Mouse (Mus musculus) kidney, embryonic 15.5 days (tissue): ENCODE data around the gene Dis3. TPM values are rescaled to one million over a fixed set of nuclear protein-coding genes. Genes with fewer than 3 reads are reported as not detected.

ENCODE experiments used
- ATAC-seq: fragments of 200-750 bp; cut with Nextera tagmentation; replicated peaks from 2 replicates; pipeline ENCODE4 v1.8.0; 2017; ENCODE audit warnings: moderate TSS enrichment; ENCODE audit not compliant: low FRiP score
- H3K27ac ChIP-seq: fragments of 300-500 bp; sonication (generic); 2 replicates; pipeline ENCODE4 v1.5.1; 2015; ENCODE audit warnings: mild to moderate bottlenecking, inconsistent platforms
- H3K27me3 ChIP-seq: fragments of 300-500 bp; sonication (generic); 2 replicates; pipeline ENCODE4 v1.6.1; 2015; ENCODE audit warnings: inconsistent platforms
- H3K36me3 ChIP-seq: fragments of 300-500 bp; sonication (generic); 2 replicates; pipeline ENCODE4 v1.6.1; 2015; ENCODE audit warnings: inconsistent platforms
- H3K4me1 ChIP-seq: fragments of 300-500 bp; sonication (generic); 2 replicates; pipeline ENCODE4 v1.6.1; 2015; ENCODE audit warnings: inconsistent platforms
- H3K4me2 ChIP-seq: fragments of 300-500 bp; sonication (generic); 2 replicates; pipeline ENCODE4 v1.6.1; 2015; ENCODE audit warnings: moderate library complexity, mild to moderate bottlenecking, inconsistent platforms
- H3K4me3 ChIP-seq: fragments of 300-500 bp; sonication (generic); replicated peaks from 2 replicates; pipeline ENCODE4 v1.5.1; 2015; ENCODE audit warnings: mild to moderate bottlenecking, inconsistent platforms
- H3K9ac ChIP-seq: fragments of 300-500 bp; sonication (generic); 2 replicates; pipeline ENCODE4 v1.6.1; 2015; ENCODE audit warnings: mild to moderate bottlenecking, inconsistent platforms
- H3K9me3 ChIP-seq: fragments of 300-500 bp; sonication (generic); replicated peaks from 2 replicates; pipeline ENCODE4 v1.6.1; 2016; ENCODE audit warnings: inconsistent platforms
- WGBS: fragments of 180-500 bp; shearing (Covaris S2); methylation state at CpG from one replicate; pipeline ENCODE4 v1.1.7; 2015; ENCODE audit warnings: mixed read lengths; 5-methylcytosine and 5-hydroxymethylcytosine counted together
- polyA plus RNA-seq: library from polyadenylated mRNA; unstranded; fragments of >200 nt; fragmentation: Nextera tagmentation; extraction: Ambion mirVana; gene quantifications from 2 replicates; pipeline ENCODE4 v1.2.1, GENCODE M21; 2015

The Dis3 gene
- polyA plus RNA-seq, 1 experiment from 2014 or later, result 31.5 TPM

- H3K4me2 ChIP-seq, result no peak overlapping the region
- H3K4me3 ChIP-seq, result no peak overlapping the region
- 86% methylated on average over 11 of the region's 11 CpGs for WGBS
- no peaks in the 10 kb centered on the region for H3K27me3 ChIP-seq
- H3K9me3 ChIP-seq, result no peaks in the 10 kb centered on the region
- H3K9ac ChIP-seq, result no peak overlapping the region
- H3K36me3 ChIP-seq, result peaks cover 20% of the 10 kb centered on the region
- H3K4me1 ChIP-seq, result no peaks in the 10 kb centered on the region
- H3K27ac ChIP-seq, result no peak overlapping the region
- no peak for ATAC-seq
These were observed 22.2 kb upstream of the Dis3 start for GRCm38 (mm10) chr14:99121584-99122339.

GRCm38 (mm10) chr14:99117576-99117975 is 18.0 kb upstream of the Dis3 start:
- no peaks in the 10 kb centered on the region for H3K4me1 ChIP-seq
- no peak overlapping the region for H3K4me2 ChIP-seq
- no peak overlapping the region for H3K9ac ChIP-seq
- H3K36me3 ChIP-seq, result peaks cover 48% of the 10 kb centered on the region
- no peak for ATAC-seq
- H3K9me3 ChIP-seq, result no peaks in the 10 kb centered on the region
- no peak overlapping the region for H3K27ac ChIP-seq
- H3K4me3 ChIP-seq, result no peak overlapping the region
- no peaks in the 10 kb centered on the region for H3K27me3 ChIP-seq
- WGBS, result 82% methylated on average over 4 of the region's 4 CpGs

GRCm38 (mm10) chr14:99108762-99109161 is 9.2 kb upstream of the Dis3 start:
- H3K36me3 ChIP-seq, result peaks cover 84% of the 10 kb centered on the region
- H3K27me3 ChIP-seq, result no peaks in the 10 kb centered on the region
- H3K9me3 ChIP-seq, result no peaks in the 10 kb centered on the region
- H3K27ac ChIP-seq, result no peak overlapping the region
- no peak for ATAC-seq
- no peaks in the 10 kb centered on the region for H3K4me1 ChIP-seq
- H3K4me2 ChIP-seq, result no peak overlapping the region
- H3K4me3 ChIP-seq, result no peak overlapping the region
- no peak overlapping the region for H3K9ac ChIP-seq
- WGBS, result 87% methylated on average over 6 of the region's 6 CpGs

DNA sequence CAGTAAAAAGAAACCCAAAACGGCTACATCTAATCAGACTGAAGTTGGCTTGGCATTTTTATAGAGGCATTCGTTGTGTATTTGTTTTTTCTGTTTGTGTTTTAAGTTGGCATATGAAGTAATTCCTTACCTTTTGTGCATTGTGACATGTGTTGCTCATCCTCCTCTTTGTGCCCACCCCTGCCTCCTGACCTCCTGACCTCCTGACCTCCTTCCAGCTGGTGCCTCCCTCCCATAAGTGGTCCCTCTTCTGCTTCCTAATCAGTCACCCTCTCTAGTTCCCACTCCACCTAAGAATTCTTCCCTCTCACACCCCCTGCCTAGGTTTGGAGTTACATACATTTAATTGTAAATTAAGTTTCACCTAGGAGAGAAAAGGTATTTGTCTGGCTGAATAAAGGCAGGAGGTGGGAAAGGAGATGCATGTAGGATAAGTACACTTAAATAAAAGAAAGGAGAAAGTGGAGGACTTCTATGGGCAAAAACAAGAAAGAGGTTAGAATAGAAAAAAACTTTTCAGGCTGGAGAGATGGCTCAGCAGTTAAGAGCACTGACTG is 8.1 kb upstream of the Dis3 start:
- Histone ChIP-seq H3K4me3 (no peak overlapping the region), H3K4me1 (no peaks in the 10 kb centered on the region), H3K9ac (no peak overlapping the region), H3K9me3 (no peaks in the 10 kb centered on the region), H3K27ac (no peak overlapping the region), H3K36me3 (peaks cover 86% of the 10 kb centered on the region), H3K27me3 (no peaks in the 10 kb centered on the region), H3K4me2 (no peak overlapping the region)
- WGBS, result 78% methylated on average over 2 of the region's 2 CpGs
- ATAC-seq, result no peak

- no peak overlapping the region for H3K4me3 ChIP-seq
- H3K4me1 ChIP-seq, result no peaks in the 10 kb centered on the region
- H3K36me3 ChIP-seq, result peaks cover 86% of the 10 kb centered on the region
- ATAC-seq, result no peak
- H3K4me2 ChIP-seq, result no peak overlapping the region
- no peak overlapping the region for H3K27ac ChIP-seq
- H3K9me3 ChIP-seq, result no peaks in the 10 kb centered on the region
- WGBS, result 81% methylated on average over 2 of the region's 2 CpGs
- no peaks in the 10 kb centered on the region for H3K27me3 ChIP-seq
- H3K9ac ChIP-seq, result no peak overlapping the region
These were observed 7.1 kb upstream of the Dis3 start for GRCm38 (mm10) chr14:99106671-99107070.

DNA sequence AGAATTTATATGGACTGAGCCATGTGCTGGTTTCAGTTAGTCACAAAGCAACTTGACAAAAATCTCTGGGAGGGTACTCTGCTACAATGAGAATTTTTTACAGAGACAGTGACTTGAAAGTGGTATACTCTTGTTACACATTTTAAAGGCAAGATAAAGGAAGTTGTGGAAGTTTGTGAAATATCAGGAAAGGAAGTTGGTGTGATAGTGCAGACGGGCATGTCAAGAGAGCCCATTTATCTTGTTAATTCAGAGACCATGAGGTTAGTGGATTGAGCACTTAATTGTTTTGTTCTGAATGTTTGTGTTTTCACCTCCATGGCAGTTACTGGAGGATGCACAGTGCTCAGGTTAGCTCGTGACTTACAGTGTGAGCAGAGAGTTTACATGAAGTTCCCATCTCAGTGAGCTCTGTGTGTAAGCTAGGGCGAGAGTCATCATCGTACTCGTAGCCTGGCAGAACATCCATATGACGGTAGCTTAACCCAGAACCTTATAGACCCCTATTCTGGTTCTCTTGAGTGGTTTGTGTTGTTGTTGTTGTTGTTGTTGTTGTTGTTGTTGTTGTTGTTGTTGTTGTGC is 5.1 kb upstream of the Dis3 start:
- H3K36me3 ChIP-seq, result peaks cover 76% of the 10 kb centered on the region
- no peak for ATAC-seq

GRCm38 (mm10) chr14:99103050-99103449 is 3.5 kb upstream of the Dis3 start:
- WGBS, result 92% methylated on average over 4 of the region's 4 CpGs
- H3K4me1 ChIP-seq, result peaks cover 12% of the 10 kb centered on the region

More for the DNA sequence above, 5.1 kb upstream of the Dis3 start:
- no peaks in the 10 kb centered on the region for H3K27me3 ChIP-seq
- H3K9ac ChIP-seq, result no peak overlapping the region
- no peaks in the 10 kb centered on the region for H3K9me3 ChIP-seq
- no peak overlapping the region for H3K27ac ChIP-seq
- WGBS, result 90% methylated on average over 6 of the region's 6 CpGs
- no peak overlapping the region for H3K4me2 ChIP-seq
- H3K4me1 ChIP-seq, result 0 out of 2 replicates have a peak, but pooled peaks cover 4% of the 10 kb centered on the region
- H3K4me3 ChIP-seq, result no peak overlapping the region

GRCm38 (mm10) chr14:99099967-99100587 is 507 bp upstream of the Dis3 start:
- Histone ChIP-seq H3K9ac (peak overlapping the region; percentile 92), H3K36me3 (peaks cover 70% of the 10 kb centered on the region), H3K27me3 (no peaks in the 10 kb centered on the region), H3K9me3 (no peaks in the 10 kb centered on the region), H3K4me2 (peak overlapping the region; percentile 61), H3K4me3 (peak overlapping the region; percentile 99), H3K27ac (no peak overlapping the region), H3K4me1 (peaks cover 12% of the 10 kb centered on the region)
- 6% methylated on average over 20 of the region's 20 CpGs for WGBS
- ATAC-seq, result peak; percentile 0; the same call in 1 of the 2 replicates

More at GRCm38 (mm10) chr14:99103050-99103449, 3.5 kb upstream of the Dis3 start:
- H3K4me3 ChIP-seq, result no peak overlapping the region
- H3K27ac ChIP-seq, result no peak overlapping the region
- ATAC-seq, result no peak
- H3K9ac ChIP-seq, result no peak overlapping the region
- peaks cover 66% of the 10 kb centered on the region for H3K36me3 ChIP-seq
- H3K4me2 ChIP-seq, result no peak overlapping the region
- no peaks in the 10 kb centered on the region for H3K9me3 ChIP-seq
- no peaks in the 10 kb centered on the region for H3K27me3 ChIP-seq

DNA sequence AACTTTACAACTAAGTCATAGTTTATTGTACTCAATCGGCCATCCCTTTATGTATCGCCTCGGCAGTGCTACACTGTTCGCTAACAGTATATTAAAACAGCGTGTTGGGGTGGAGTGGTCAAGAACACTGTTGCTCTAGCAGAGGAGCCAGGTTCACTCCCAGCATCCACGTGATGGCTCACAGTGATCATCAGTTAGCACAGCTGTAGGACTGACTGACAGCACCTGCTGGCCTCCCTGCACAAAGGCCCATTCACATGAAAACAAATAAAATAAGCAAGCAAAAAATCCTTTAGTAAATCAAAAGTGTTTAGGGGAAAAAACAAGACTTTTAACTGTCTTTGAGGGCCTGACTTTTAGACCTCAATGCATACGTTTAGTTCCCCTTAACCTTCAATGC is 10.6 kb downstream of the Dis3 start:
- Histone ChIP-seq H3K36me3 (peaks cover 76% of the 10 kb centered on the region), H3K4me1 (no peaks in the 10 kb centered on the region)
- WGBS, result 94% methylated on average over 7 of the region's 7 CpGs

GRCm38 (mm10) chr14:99071146-99071545 is 28.4 kb downstream of the Dis3 start:
- H3K9me3 ChIP-seq, result no peaks in the 10 kb centered on the region
- no peaks in the 10 kb centered on the region for H3K27me3 ChIP-seq
- H3K9ac ChIP-seq, result no peak overlapping the region
- H3K4me1 ChIP-seq, result no peaks in the 10 kb centered on the region
- no peak for ATAC-seq
- 85% methylated on average over 4 of the region's 4 CpGs for WGBS
- H3K36me3 ChIP-seq, result peaks cover 85% of the 10 kb centered on the region
- H3K27ac ChIP-seq, result no peak overlapping the region
- H3K4me3 ChIP-seq, result no peak overlapping the region
- no peak overlapping the region for H3K4me2 ChIP-seq

More for the DNA sequence above, 10.6 kb downstream of the Dis3 start:
- no peaks in the 10 kb centered on the region for H3K9me3 ChIP-seq
- ATAC-seq, result no peak
- no peak overlapping the region for H3K4me3 ChIP-seq
- H3K27ac ChIP-seq, result no peak overlapping the region
- H3K27me3 ChIP-seq, result no peaks in the 10 kb centered on the region
- H3K9ac ChIP-seq, result no peak overlapping the region
- no peak overlapping the region for H3K4me2 ChIP-seq

DNA sequence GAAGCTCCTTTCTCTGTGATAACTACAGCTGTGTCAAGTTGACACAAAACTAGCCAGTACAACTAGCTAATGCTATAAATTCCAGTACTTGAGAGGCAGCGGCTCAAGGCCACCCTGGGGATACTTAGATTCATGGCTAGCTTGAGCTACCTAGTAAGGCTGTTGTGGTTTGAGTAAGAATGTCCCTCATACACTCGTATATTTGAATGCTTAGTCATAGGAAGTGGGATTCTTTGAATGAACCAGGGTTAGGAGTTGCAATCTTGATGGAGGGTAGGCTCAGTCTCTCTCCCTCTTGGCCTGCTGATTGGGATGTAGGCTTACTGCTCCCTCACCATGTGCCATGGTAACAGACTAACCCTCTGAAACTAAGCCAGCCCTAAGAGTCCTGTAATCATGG is 36.5 kb downstream of the Dis3 start:
- ATAC-seq, result no peak
- Histone ChIP-seq H3K4me3 (no peak overlapping the region), H3K4me2 (no peak overlapping the region), H3K27ac (no peak overlapping the region), H3K27me3 (no peaks in the 10 kb centered on the region), H3K36me3 (peaks cover 77% of the 10 kb centered on the region), H3K9me3 (no peaks in the 10 kb centered on the region), H3K9ac (no peak overlapping the region), H3K4me1 (no peaks in the 10 kb centered on the region)
- WGBS, result 93% methylated on average over 2 of the region's 2 CpGs

DNA sequence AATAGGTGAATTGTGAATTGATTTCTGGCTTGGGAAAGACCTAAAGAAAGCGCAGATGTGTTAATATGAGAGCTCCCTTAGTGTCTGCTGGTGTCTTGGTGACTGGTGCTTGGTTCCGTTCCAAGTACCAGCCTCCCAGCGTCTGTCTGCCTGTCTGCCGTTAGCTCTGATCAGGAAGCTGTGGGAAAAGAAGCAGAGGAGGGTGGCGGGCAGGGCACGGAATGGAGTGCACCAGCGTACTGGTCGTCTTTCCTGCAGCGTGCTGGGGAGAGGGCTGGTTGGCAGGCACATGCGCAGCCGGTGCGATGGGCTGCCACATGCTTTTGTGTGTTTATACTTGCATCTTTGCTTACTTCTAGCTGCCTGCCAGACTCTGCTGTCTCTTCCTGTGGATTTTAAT is 39.0 kb downstream of the Dis3 start:
- 92% methylated on average over 12 of the region's 12 CpGs for WGBS
- H3K36me3 ChIP-seq, result peaks cover 73% of the 10 kb centered on the region
- no peak overlapping the region for H3K9ac ChIP-seq
- H3K4me1 ChIP-seq, result no peaks in the 10 kb centered on the region
- H3K4me2 ChIP-seq, result no peak overlapping the region
- no peak overlapping the region for H3K4me3 ChIP-seq
- H3K27ac ChIP-seq, result no peak overlapping the region
- H3K9me3 ChIP-seq, result no peaks in the 10 kb centered on the region
- no peak for ATAC-seq
- no peaks in the 10 kb centered on the region for H3K27me3 ChIP-seq
